Mouse (Mus musculus): ENCODE measurements around the gene Itga7. TPM values are rescaled to one million over a fixed set of nuclear protein-coding genes. Genes with fewer than 3 reads are reported as not detected.

Itga7 gene
- polyA plus RNA-seq, 1 experiment from 2014 or later: 4.2 TPM

- WGBS: 60% methylated on average over 13 of the region's 13 CpGs
These were observed 24.7 kb upstream of the Itga7 start for GRCm38 (mm10) chr10:128908778-128909448.

DNA sequence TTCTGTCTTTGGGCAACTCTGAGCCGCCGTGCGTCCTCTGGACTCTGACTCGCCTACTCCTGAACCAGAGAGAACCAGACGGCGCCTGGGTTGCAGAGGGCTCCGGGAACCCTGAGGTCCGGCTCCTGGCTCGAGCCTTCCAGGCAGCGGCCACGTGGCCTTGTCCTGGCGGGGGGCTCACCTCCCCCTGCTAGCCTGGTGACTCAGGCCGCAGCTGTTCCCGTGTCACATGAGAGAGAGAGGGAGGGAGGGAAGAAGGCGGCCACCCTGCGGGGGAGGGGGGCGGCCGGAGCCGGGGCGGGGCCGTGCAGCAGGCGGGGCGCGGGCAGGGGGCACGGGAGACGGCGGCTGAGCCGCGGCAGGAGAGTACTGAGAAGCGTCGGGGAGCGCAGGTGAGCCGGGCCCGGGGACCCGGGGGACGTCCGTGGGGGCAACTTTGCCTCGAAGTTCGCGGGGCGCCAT is 24.0 kb upstream of the Itga7 start:
- 3% methylated on average over 23 of the region's 41 CpGs for WGBS
- Histone ChIP-seq H3K4me1 (ENCODE audit: control insufficient read depth, insufficient read depth, low read length) (no peaks in the 10 kb centered on the region), H3K27ac (ENCODE audit: low read depth, low read length) (no peak overlapping the region)

More at GRCm38 (mm10) chr10:128908778-128909448, 24.7 kb upstream of the Itga7 start:
- Histone ChIP-seq H3K4me3 (ENCODE audit: low read depth, low read length) (peak overlapping the region; percentile 67), H3K4me2 (ENCODE audit: low read depth) (peak overlapping the region; percentile 60), H3K36me3 (ENCODE audit: control insufficient read depth, insufficient read depth, low read length) (no peaks in the 10 kb centered on the region; the same call in 1 of the 2 replicates), H3K9ac (ENCODE audit: low read length) (peak overlapping the region; percentile 72), H3K27me3 (ENCODE audit: control insufficient read depth, insufficient read depth, low read length) (0 out of 2 replicates have a peak, but pooled peaks cover 2% of the 10 kb centered on the region), H3K4me1 (ENCODE audit: control insufficient read depth, insufficient read depth, low read length) (no peaks in the 10 kb centered on the region), H3K9me3 (ENCODE audit: control insufficient read depth, low read length) (no peaks in the 10 kb centered on the region), H3K27ac (ENCODE audit: low read depth, low read length) (no peak overlapping the region)
- DNase-seq (ENCODE audit: low spot score) (no peak), ATAC-seq (ENCODE audit: insufficient read depth, low FRiP score, low TSS enrichment) (no peak)

DNA sequence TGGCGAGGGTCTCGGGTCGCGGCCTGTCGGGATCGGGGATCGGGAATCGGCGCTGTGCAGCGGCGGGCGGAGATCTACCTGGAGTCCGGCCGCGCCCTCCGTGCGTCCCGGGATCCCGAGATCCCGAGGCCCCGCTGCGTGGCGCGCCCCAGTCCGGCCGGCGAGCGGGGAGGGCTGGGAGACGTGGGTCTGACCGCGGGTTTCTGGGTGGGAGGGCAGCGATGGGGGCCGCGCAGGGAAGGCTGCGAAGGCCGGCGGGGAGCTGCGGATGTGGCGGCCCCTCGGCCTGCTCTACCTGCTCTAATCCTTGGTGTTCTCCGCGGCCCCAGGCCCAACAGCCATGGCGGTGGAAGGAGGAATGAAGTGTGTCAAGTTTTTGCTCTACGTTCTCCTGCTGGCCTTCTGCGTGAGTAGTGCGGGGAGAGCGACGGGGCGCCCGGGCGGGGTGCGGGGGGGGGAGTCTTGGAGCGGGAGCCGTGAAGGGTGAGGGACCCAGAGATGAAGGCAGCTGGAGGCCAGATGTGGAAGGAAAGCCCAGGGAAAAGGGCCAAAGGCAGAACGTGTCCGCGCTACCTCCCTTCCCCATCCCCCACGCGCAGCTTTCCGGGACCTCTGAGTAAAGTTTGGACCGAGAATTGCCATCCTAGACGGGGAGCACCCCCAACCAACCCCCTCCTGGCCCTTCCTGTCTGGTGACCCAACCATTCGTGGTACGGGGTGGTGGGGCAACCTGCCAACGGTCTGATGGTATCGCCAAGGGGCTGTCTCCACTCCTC is 23.4 kb upstream of the Itga7 start:
- no peaks in the 10 kb centered on the region for H3K4me1 ChIP-seq (ENCODE audit: control insufficient read depth, insufficient read depth, low read length)
- H3K27ac ChIP-seq (ENCODE audit: low read depth, low read length): no peak overlapping the region
- H3K9me3 ChIP-seq (ENCODE audit: control insufficient read depth, low read length): no peaks in the 10 kb centered on the region
- 0 out of 2 replicates have a peak, but pooled peaks cover 2% of the 10 kb centered on the region for H3K27me3 ChIP-seq (ENCODE audit: control insufficient read depth, insufficient read depth, low read length)
- ATAC-seq (ENCODE audit: insufficient read depth, low FRiP score, low TSS enrichment) (peak; percentile 24), DNase-seq (ENCODE audit: low spot score) (peak; percentile 35)
- H3K4me3 ChIP-seq (ENCODE audit: low read depth, low read length): peak overlapping the region; percentile 67
- 2% methylated on average over 41 of the region's 66 CpGs for WGBS
- no peaks in the 10 kb centered on the region; the same call in 1 of the 2 replicates for H3K36me3 ChIP-seq (ENCODE audit: control insufficient read depth, insufficient read depth, low read length)
- peak overlapping the region; percentile 72 for H3K9ac ChIP-seq (ENCODE audit: low read length)
- H3K4me2 ChIP-seq (ENCODE audit: low read depth): peak overlapping the region; percentile 60

More for the DNA sequence above, 24.0 kb upstream of the Itga7 start:
- H3K9ac ChIP-seq (ENCODE audit: low read length): peak overlapping the region; percentile 72
- no peaks in the 10 kb centered on the region for H3K9me3 ChIP-seq (ENCODE audit: control insufficient read depth, low read length)
- H3K4me2 ChIP-seq (ENCODE audit: low read depth): peak overlapping the region; percentile 60
- DNase-seq (ENCODE audit: low spot score) (peak; percentile 83), ATAC-seq (ENCODE audit: insufficient read depth, low FRiP score, low TSS enrichment) (peak; percentile 77)
- H3K27me3 ChIP-seq (ENCODE audit: control insufficient read depth, insufficient read depth, low read length): 0 out of 2 replicates have a peak, but pooled peaks cover 2% of the 10 kb centered on the region
- peak overlapping the region; percentile 67 for H3K4me3 ChIP-seq (ENCODE audit: low read depth, low read length)
- H3K36me3 ChIP-seq (ENCODE audit: control insufficient read depth, insufficient read depth, low read length): no peaks in the 10 kb centered on the region; the same call in 1 of the 2 replicates

DNA sequence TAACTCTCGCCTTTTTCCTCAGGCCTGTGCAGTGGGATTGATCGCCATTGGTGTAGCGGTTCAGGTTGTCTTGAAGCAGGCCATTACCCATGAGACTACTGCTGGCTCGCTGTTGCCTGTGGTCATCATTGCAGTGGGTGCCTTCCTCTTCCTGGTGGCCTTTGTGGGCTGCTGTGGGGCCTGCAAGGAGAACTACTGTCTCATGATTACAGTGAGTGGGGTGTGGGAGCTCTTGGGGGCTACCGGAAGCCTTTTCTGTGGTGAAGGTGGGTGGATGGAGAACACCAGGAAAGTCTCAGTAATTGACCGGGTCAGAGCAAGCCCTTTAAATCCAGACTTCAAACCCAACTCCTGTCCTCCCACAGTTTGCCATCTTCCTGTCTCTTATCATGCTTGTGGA is 22.2 kb upstream of the Itga7 start:
- no peak overlapping the region for H3K4me2 ChIP-seq (ENCODE audit: low read depth)

DNA sequence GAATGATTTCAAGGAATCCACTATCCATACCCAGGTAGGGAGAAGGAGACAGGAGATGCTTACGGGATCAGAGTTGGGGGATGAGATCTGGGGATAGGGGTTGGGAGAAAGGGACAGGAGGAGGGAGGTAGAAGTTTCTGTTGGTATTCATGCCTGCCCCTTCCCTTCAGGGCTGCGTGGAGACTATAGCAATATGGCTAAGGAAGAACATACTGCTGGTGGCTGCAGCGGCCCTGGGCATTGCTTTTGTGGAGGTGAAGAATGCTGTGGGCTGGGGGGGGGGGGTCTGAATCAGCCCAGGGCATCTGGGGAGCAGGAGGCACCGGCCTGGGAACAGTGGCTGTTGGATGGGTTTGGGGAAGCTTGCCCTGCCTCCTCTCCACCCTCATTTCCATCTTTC is 21.4 kb upstream of the Itga7 start:
- Histone ChIP-seq H3K36me3 (ENCODE audit: control insufficient read depth, insufficient read depth, low read length) (peaks cover 4% of the 10 kb centered on the region; the same call in 1 of the 2 replicates), H3K27me3 (ENCODE audit: control insufficient read depth, insufficient read depth, low read length) (0 out of 2 replicates have a peak, but pooled peaks cover 2% of the 10 kb centered on the region), H3K9ac (ENCODE audit: low read length) (no peak overlapping the region), H3K27ac (ENCODE audit: low read depth, low read length) (no peak overlapping the region), H3K9me3 (ENCODE audit: control insufficient read depth, low read length) (no peaks in the 10 kb centered on the region), H3K4me3 (ENCODE audit: low read depth, low read length) (no peak overlapping the region), H3K4me1 (ENCODE audit: control insufficient read depth, insufficient read depth, low read length) (no peaks in the 10 kb centered on the region), H3K4me2 (ENCODE audit: low read depth) (no peak overlapping the region)
- 82% methylated on average over 3 of the region's 4 CpGs for WGBS
- DNase-seq (ENCODE audit: low spot score): no peak
- no peak for ATAC-seq (ENCODE audit: insufficient read depth, low FRiP score, low TSS enrichment)

More for the DNA sequence above, 22.2 kb upstream of the Itga7 start:
- Histone ChIP-seq H3K27me3 (ENCODE audit: control insufficient read depth, insufficient read depth, low read length) (0 out of 2 replicates have a peak, but pooled peaks cover 2% of the 10 kb centered on the region), H3K9ac (ENCODE audit: low read length) (no peak overlapping the region), H3K36me3 (ENCODE audit: control insufficient read depth, insufficient read depth, low read length) (no peaks in the 10 kb centered on the region; the same call in 1 of the 2 replicates), H3K4me1 (ENCODE audit: control insufficient read depth, insufficient read depth, low read length) (no peaks in the 10 kb centered on the region), H3K27ac (ENCODE audit: low read depth, low read length) (no peak overlapping the region), H3K4me3 (ENCODE audit: low read depth, low read length) (peak overlapping the region; percentile 67; the same call in 1 of the 2 replicates), H3K9me3 (ENCODE audit: control insufficient read depth, low read length) (no peaks in the 10 kb centered on the region)
- no peak for ATAC-seq (ENCODE audit: insufficient read depth, low FRiP score, low TSS enrichment)
- no peak for DNase-seq (ENCODE audit: low spot score)
- 91% methylated on average over 6 of the region's 6 CpGs for WGBS

GRCm38 (mm10) chr10:128912791-128913190 is 20.8 kb upstream of the Itga7 start:
- Histone ChIP-seq H3K4me1 (ENCODE audit: control insufficient read depth, insufficient read depth, low read length) (no peaks in the 10 kb centered on the region), H3K27ac (ENCODE audit: low read depth, low read length) (no peak overlapping the region), H3K9me3 (ENCODE audit: control insufficient read depth, low read length) (no peaks in the 10 kb centered on the region), H3K4me3 (ENCODE audit: low read depth, low read length) (no peak overlapping the region), H3K9ac (ENCODE audit: low read length) (no peak overlapping the region), H3K27me3 (ENCODE audit: control insufficient read depth, insufficient read depth, low read length) (0 out of 2 replicates have a peak, but pooled peaks cover 2% of the 10 kb centered on the region), H3K4me2 (ENCODE audit: low read depth) (no peak overlapping the region), H3K36me3 (ENCODE audit: control insufficient read depth, insufficient read depth, low read length) (peaks cover 4% of the 10 kb centered on the region; the same call in 1 of the 2 replicates)
- no peak for ATAC-seq (ENCODE audit: insufficient read depth, low FRiP score, low TSS enrichment)
- DNase-seq (ENCODE audit: low spot score): no peak
- WGBS: 90% methylated on average over 4 of the region's 4 CpGs

- Histone ChIP-seq H3K4me3 (ENCODE audit: low read depth, low read length) (no peak overlapping the region), H3K9me3 (ENCODE audit: control insufficient read depth, low read length) (no peaks in the 10 kb centered on the region), H3K4me1 (ENCODE audit: control insufficient read depth, insufficient read depth, low read length) (no peaks in the 10 kb centered on the region), H3K9ac (ENCODE audit: low read length) (no peak overlapping the region), H3K27me3 (ENCODE audit: control insufficient read depth, insufficient read depth, low read length) (0 out of 2 replicates have a peak, but pooled peaks cover 1% of the 10 kb centered on the region), H3K4me2 (ENCODE audit: low read depth) (no peak overlapping the region), H3K36me3 (ENCODE audit: control insufficient read depth, insufficient read depth, low read length) (peaks cover 4% of the 10 kb centered on the region; the same call in 1 of the 2 replicates), H3K27ac (ENCODE audit: low read depth, low read length) (no peak overlapping the region)
- 11% methylated on average over 5 of the region's 5 CpGs for WGBS
- ATAC-seq (ENCODE audit: insufficient read depth, low FRiP score, low TSS enrichment) (peak; percentile 40; the same call in 1 of the 2 replicates), DNase-seq (ENCODE audit: low spot score) (peak; percentile 90)
These were observed 20.4 kb upstream of the Itga7 start for GRCm38 (mm10) chr10:128913219-128913618.

DNA sequence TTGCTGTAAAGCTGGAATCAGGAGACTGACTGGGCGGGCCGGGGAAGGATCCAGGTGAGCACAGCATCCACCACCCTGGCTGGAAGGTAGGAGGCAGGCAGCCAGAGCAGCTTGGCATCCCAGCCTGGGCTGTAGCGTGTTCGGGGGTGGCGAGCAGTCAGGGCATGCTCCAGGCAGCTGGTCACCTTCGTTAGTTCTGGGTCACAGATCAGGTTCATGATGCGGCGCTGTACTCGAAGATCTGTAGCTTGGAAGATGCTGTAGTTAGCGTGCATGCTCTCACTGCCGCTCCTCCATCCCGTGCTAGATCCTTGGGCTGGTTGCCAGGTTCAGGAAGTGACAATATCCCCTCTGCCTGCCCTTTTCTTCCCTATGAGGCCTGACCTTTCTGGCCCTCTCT is 19.9 kb upstream of the Itga7 start:
- Histone ChIP-seq H3K4me2 (ENCODE audit: low read depth) (no peak overlapping the region), H3K36me3 (ENCODE audit: control insufficient read depth, insufficient read depth, low read length) (peaks cover 4% of the 10 kb centered on the region; the same call in 1 of the 2 replicates), H3K9ac (ENCODE audit: low read length) (no peak overlapping the region), H3K4me3 (ENCODE audit: low read depth, low read length) (no peak overlapping the region), H3K27me3 (ENCODE audit: control insufficient read depth, insufficient read depth, low read length) (no peaks in the 10 kb centered on the region), H3K4me1 (ENCODE audit: control insufficient read depth, insufficient read depth, low read length) (no peaks in the 10 kb centered on the region), H3K27ac (ENCODE audit: low read depth, low read length) (no peak overlapping the region), H3K9me3 (ENCODE audit: control insufficient read depth, low read length) (no peaks in the 10 kb centered on the region)
- WGBS: 93% methylated on average over 12 of the region's 12 CpGs
- no peak for DNase-seq (ENCODE audit: low spot score)
- no peak for ATAC-seq (ENCODE audit: insufficient read depth, low FRiP score, low TSS enrichment)

Measured in neural tube, embryonic 11.5 days (tissue).